Mouse (Mus musculus) cerebellum, adult 2 months (tissue): ENCODE measurements around the gene Ptgr2.

Source experiments
- CTCF ChIP-seq: fragments of 200-500 bp; IDR thresholded peaks from 2 replicates; pipeline ENCODE4 v1.5.1; 2011; ENCODE audit warnings: low read depth, mild to moderate bottlenecking, control low read depth, low read length, moderate library complexity, borderline replicate concordance; ENCODE audit not compliant: insufficient read depth
- POLR2A ChIP-seq: fragments of 200-500 bp; IDR thresholded peaks from 2 replicates; pipeline ENCODE4 v1.6.1; 2011; ENCODE audit warnings: low read length, control low read depth, borderline replicate concordance; ENCODE audit not compliant: insufficient read depth

- no peak for TF ChIP-seq POLR2A
- no peak for TF ChIP-seq CTCF
Observed at GRCm38 (mm10) chr12:84275288-84275687, 9.7 kb upstream of the Ptgr2 start.
